Mouse (Mus musculus): ENCODE measurements around the gene Trim33.

The Trim33 gene

DNA sequence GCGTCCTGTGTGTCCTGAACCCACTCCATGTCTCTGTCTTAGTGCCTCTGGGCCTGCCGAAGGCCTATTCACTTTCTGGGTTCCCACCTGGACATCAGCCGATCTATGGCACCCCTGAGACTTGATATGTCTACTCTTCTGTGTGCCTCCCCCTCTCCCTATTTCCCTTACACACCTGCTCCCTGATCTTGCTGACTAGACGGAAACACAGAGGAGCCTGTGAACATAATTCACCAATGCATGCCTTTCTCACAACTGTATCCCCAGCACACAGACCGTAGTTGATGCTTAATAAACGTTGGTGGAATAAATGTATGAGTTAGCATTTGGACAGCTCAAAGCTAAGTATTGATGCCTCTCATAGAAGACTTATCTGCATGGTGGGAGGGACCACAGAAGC, 121.7 kb downstream of the Trim33 start:
- no peak for DNase-seq (ENCODE audit: inconsistent ontology term)

DNA sequence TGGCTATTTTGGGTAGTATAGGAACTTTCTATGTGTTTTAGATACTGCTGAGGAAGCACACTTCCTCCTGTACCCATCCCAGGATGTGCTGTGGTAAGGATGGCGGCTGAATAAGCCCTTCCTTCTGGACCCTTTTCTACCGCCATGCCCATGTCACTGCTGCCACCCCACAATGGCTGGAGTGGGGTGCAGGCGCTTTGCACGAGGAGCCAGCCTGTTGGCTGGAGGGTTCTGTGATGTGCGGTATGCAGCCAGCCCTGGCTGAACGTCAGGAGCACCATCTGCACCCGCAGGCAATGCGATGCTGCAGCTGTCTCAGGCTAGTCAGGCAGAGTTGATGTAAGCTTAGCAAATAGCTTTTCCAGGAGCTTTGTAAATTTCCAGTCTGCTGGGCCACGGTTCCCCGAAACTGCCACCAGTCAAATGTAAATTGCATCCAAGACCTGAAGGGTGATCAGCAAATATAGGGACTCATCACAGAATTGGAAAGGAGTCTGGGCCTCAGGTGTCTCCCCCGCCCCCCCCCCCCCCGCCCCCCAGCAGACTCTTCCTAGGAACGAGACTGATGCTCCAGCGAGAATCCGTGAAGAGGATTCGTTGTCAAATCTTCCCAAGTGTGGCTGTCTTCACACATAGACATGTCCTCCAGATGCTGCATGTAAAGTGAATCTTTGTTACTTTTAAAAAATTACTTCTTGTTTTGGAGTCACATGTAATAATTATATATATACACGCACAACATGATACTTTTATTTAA, 122.4 kb downstream of the Trim33 start:
- DNase-seq (ENCODE audit: inconsistent ontology term) = no peak

DNA sequence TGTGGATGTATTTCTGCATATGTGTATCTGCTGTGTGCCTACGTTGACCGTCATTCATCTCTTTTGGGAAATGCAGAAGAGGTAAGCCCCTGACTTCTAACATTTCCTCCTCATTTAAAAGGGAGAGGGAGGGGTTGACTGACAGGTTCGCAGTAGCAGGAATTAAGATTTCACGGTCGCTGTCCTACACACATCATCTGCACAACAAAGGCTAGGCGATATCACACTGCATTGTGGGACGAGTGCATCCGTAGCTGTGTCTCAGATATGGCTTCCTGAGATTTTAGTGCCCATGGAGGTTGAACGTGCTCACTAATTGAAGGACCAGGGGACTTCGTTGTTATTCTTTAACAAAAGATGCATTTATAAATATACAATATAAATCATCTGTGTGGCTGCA, 123.1 kb downstream of the Trim33 start:
- DNase-seq (ENCODE audit: inconsistent ontology term) = no peak

DNA sequence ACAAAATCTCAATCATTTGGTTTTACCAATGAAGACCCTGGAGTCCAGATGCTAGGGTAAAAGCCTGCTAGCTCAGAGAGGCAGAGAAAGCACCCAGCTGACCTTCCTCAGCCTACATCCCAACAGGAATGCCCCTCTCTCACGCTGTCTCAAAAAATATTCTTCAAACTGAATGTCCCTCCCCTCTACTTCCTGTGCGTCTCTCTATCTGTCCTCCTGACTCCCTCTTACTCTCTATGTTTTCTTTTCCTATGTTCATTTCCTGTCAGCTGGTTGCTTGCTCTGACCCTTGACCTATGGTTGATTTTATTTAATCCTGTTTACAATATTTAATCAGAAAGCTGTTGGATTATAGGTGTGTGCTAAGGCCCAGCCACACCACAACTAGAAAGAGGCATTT, 126.0 kb downstream of the Trim33 start:
- no peak for DNase-seq (ENCODE audit: inconsistent ontology term)

DNA sequence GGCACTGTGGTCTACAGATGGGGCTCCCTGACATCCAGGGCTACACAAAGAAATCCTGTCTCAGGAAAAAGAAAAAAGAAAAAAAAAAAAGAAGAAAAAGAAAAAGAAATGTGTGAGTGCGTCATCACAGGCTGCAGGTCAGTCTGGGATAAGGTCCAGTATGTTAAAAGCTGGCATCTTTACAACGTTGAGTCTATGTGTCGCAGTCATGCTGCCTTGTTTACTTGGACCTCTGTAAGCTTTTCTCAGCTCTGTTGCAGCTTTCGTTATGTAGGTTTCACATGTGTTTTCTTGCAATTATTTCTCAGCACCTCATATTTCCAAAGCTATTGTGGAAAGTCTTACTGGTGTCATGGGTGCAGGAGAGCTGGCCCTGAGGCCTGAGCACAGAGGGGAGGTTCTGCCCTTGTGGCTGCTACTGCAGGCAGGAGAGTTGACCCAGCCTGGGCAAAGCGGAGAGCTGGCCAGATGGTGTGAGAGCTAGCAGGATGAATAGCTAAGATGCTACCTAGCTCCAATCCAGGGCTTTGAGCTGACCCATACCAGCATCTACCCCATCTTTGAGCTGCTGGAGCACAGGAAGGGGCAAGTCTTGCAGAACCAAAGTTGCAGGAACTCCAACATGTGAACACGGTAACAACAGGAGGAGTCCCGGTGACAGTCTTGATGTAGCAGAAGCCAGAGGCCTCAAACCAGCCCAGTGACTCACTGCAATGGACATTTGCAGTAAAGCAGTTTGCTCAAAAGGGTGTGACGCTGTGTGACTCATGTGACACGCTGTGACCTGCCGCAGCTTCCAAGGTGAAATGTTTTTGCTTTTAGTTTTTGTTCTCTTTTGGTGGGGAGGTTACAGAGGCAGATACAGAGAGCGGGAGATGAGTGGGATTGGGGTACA, 127.0 kb downstream of the Trim33 start:
- DNase-seq (ENCODE audit: inconsistent ontology term) = no peak

Data from Muller cell, postnatal 12 days (primary cell).